Mouse (Mus musculus): Measurements from ENCODE around the gene Snx17. TPM values are rescaled to one million over a fixed set of nuclear protein-coding genes. Genes with fewer than 3 reads are reported as not detected.

The Snx17 gene
- total and polyA plus RNA-seq, 3 experiments, result 58.1 to 66.8 (median 63.2) TPM

DNA sequence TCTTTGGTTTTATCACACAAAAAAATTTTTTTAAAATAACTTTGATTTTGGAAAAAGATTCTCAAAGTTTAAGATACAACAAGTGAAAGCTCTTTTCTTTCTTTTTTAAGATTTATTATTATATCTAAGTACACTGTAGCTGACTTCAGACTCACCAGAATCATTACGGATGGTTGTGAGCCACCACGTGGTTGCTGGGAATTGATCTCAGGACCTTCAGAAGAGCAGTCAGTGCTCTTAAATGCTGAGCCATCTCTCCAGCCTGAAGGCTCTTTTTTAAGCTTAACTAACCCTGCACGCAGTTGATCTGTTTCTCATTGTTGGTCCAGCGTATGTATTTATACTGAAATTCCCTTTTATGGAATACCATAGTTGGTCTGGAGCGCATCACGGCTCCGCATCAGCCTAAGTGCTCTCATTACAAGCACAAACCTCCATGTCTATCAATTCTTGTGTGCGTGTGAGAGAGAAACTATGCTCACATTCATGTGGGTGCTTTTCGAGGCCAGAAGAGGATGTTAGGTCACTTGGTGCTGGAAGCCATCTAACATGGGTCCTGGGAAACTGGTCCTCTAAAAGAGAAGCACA is 11.8 kb upstream of the Snx17 start:
- DNase-seq, result no peak
- Histone ChIP-seq H3K27me3 (ENCODE audit: control insufficient read depth, insufficient read depth, low read length) (no peaks in the 10 kb centered on the region), H3K36me3 (ENCODE audit: control insufficient read depth, insufficient read depth, low read length) (no peaks in the 10 kb centered on the region; the same call in 1 of the 2 replicates), H3K27ac (no peak overlapping the region), H3K79me2 (replicated peaks; ENCODE audit: control insufficient read depth, insufficient read depth, low read length) (0 out of 2 replicates have a peak, but pooled peaks cover 2% of the 10 kb centered on the region), H3K9ac (ENCODE audit: low read depth, low read length) (no peak overlapping the region), H3K4me1 (ENCODE audit: control insufficient read depth, insufficient read depth, low read length) (no peaks in the 10 kb centered on the region), H3K4me3 (no peak overlapping the region)
- intact Hi-C loops (cut with DNase I), result loop anchor here (2.0 kb wide), 1 partner anchor 22 kb away; the partner anchor contains the start of gene Zfp513
- TF ChIP-seq CTCF (IDR thresholded peaks at IDR 0.05) (no peak), POLR2A (IDR thresholded peaks at IDR 0.05; ENCODE audit: insufficient read depth, low read depth, low read length) (no peak), EP300 (IDR thresholded peaks at IDR 0.05; ENCODE audit: insufficient read depth, low read depth, low read length) (no peak)
- WGBS, result 91% methylated on average over 9 of the region's 9 CpGs

DNA sequence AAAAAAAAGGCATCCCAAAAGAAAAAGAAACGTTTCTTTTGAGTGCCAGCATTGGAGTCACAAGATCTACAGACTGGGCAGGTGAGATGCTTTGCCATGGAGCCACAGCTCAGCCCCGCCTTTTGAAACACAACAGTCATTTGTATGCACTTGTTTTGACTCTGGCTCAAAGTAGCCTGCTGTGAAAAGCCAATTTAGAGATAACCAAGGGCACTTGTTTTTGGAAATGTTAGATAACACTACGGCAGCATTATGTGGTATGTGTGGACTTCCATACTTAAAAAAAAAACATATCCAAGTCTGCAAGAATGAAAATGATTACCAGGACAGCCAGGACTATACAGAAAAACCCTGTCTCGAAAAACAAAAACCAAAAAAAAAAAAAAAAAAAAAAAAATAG is 9.3 kb upstream of the Snx17 start:
- H3K36me3 ChIP-seq (ENCODE audit: control insufficient read depth, insufficient read depth, low read length), result no peaks in the 10 kb centered on the region
- DNase-seq, result no peak
- no peaks in the 10 kb centered on the region for H3K79me2 ChIP-seq (replicated peaks; ENCODE audit: control insufficient read depth, insufficient read depth, low read length)
- WGBS, result 40% methylated on average over 4 of the region's 4 CpGs
- H3K27ac ChIP-seq, result no peak overlapping the region
- TF ChIP-seq POLR2A (IDR thresholded peaks at IDR 0.05; ENCODE audit: insufficient read depth, low read depth, low read length) (no peak), EP300 (IDR thresholded peaks at IDR 0.05; ENCODE audit: insufficient read depth, low read depth, low read length) (no peak), CTCF (IDR thresholded peaks at IDR 0.05) (no peak)
- H3K9ac ChIP-seq (ENCODE audit: low read depth, low read length), result no peak overlapping the region
- no peak overlapping the region for H3K4me3 ChIP-seq
- intact Hi-C loops (cut with DNase I), result no loop called here
- H3K27me3 ChIP-seq (ENCODE audit: control insufficient read depth, insufficient read depth, low read length), result no peaks in the 10 kb centered on the region
- no peaks in the 10 kb centered on the region for H3K4me1 ChIP-seq (ENCODE audit: control insufficient read depth, insufficient read depth, low read length)

DNA sequence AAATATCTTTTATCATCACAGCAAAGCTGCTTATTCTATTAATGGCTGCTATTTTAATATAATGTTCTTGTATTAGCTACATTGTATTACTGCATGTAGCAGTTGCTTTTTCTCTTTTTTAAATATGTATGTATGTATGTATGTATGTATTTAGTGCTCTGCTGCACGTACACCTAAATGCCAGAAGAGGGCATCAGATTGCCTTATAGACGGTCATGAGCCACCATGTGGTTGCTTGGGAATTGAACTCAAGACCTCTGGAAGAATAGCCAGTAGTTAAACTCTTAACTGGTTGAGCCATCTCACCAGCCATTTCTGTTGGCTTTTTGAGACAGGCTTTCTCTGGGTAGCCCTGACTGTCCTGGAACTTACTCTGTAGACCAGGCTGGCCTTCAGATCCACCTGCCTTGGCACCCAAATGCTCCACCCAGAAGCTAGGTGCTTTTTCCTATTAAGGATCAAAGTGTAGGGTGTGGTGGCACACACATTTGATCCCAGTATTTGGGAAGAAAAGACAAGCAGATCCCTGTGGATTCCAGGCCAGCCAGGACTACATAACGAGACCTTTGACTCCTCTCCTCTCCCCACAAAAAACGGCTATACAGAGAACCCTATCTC is 4.7 kb upstream of the Snx17 start:
- no peak overlapping the region for H3K9ac ChIP-seq (ENCODE audit: low read depth, low read length)
- intact Hi-C loops (cut with DNase I), result loop anchor here (2.0 kb wide), 1 partner anchor 140 kb away; no protein-coding TSS in a partner anchor
- no peak for DNase-seq
- no peaks in the 10 kb centered on the region for H3K27me3 ChIP-seq (ENCODE audit: control insufficient read depth, insufficient read depth, low read length)
- no peaks in the 10 kb centered on the region; the same call in 1 of the 2 replicates for H3K36me3 ChIP-seq (ENCODE audit: control insufficient read depth, insufficient read depth, low read length)
- H3K4me3 ChIP-seq, result no peak overlapping the region
- TF ChIP-seq EP300 (IDR thresholded peaks at IDR 0.05; ENCODE audit: insufficient read depth, low read depth, low read length) (no peak), CTCF (IDR thresholded peaks at IDR 0.05) (peak; percentile 60)
- peaks cover 2% of the 10 kb centered on the region for H3K4me1 ChIP-seq (ENCODE audit: control insufficient read depth, insufficient read depth, low read length)
- H3K79me2 ChIP-seq (replicated peaks; ENCODE audit: control insufficient read depth, insufficient read depth, low read length), result no peaks in the 10 kb centered on the region
- 75% methylated on average over 4 of the region's 4 CpGs for WGBS
- no peak overlapping the region for H3K27ac ChIP-seq

DNA sequence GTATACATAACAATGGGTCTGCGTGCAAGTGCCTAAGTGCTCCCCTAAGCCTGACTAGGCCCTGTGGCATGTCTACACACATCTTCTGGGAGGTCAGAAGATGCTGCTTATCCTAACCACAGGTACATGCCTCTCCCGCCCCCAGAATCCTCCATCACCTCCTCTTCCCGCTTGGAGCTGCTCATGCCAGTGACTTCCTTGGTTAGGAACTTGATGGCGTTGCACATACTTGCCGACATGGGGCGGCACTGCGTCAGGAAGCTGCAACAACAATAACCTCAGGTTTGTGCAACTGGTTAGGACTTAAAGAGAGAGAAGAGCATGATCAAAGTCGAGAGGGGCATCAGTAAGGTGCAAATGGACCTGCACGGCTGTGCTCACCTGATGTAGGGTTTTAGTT is 2.8 kb upstream of the Snx17 start:
- H3K9ac ChIP-seq (ENCODE audit: low read depth, low read length), result no peak overlapping the region
- intact Hi-C loops (cut with DNase I), result no loop called here
- WGBS, result 91% methylated on average over 9 of the region's 9 CpGs
- no peak overlapping the region for H3K4me3 ChIP-seq
- H3K4me1 ChIP-seq (ENCODE audit: control insufficient read depth, insufficient read depth, low read length), result peaks cover 2% of the 10 kb centered on the region
- H3K27ac ChIP-seq, result no peak overlapping the region
- no peaks in the 10 kb centered on the region for H3K79me2 ChIP-seq (replicated peaks; ENCODE audit: control insufficient read depth, insufficient read depth, low read length)
- peaks cover 6% of the 10 kb centered on the region for H3K36me3 ChIP-seq (ENCODE audit: control insufficient read depth, insufficient read depth, low read length)
- H3K27me3 ChIP-seq (ENCODE audit: control insufficient read depth, insufficient read depth, low read length), result no peaks in the 10 kb centered on the region
- no peak for DNase-seq
- TF ChIP-seq CTCF (IDR thresholded peaks at IDR 0.05) (no peak), POLR2A (IDR thresholded peaks at IDR 0.05; ENCODE audit: insufficient read depth, low read depth, low read length) (no peak), EP300 (IDR thresholded peaks at IDR 0.05; ENCODE audit: insufficient read depth, low read depth, low read length) (no peak)

DNA sequence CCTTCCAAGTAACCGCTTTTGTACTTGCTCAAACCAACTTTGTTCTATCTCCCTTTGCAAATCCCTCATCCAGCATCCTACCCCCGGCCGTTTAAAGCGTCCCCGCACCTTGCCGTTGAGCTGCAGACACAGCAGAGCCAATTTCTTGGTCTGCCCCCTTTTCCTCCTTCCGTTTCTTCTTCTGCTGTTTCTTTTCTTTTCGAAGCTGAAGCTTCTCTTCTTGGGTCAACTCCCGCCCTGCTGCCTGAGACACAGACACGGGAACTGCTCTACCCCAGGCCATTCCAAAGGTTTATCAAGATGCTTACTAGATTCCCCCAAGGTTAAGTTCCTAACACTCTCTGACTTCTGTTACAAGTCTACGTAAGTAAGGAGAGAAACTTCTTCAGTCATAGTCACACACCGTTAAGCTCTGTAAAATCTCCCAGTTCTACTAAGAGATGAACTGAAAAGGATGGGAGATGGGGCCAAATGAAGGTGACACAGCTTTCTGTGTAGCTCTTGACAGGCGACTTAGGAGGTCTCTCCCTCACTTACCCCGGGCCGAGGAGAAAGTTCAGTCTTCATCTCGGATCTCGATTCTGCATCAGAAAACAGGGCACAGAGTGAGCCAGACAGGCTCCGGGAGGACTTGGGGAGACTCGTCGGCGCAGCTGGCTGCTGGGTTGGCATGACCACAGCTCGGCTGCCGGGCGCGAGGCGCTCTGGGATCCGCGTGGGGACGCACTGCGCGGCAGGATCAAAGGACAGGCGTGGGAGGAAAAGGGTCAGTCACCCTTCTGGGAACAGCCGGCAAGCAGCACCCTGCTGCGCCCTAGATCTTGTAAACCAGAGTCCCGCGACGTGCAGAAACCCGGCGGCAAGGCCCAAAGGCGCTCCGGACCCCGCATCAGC is 735 bp upstream of the Snx17 start:
- no peak for DNase-seq
- intact Hi-C loops (cut with DNase I), result no loop called here
- 8% methylated on average over 42 of the region's 42 CpGs for WGBS

More for the DNA sequence above, 735 bp upstream of the Snx17 start:
- H3K27ac ChIP-seq, result peak overlapping the region; percentile 84
- peak overlapping the region; percentile 92 for H3K4me3 ChIP-seq
- no peak for TF ChIP-seq EP300 (IDR thresholded peaks at IDR 0.05; ENCODE audit: insufficient read depth, low read depth, low read length)
- H3K27me3 ChIP-seq (ENCODE audit: control insufficient read depth, insufficient read depth, low read length), result no peaks in the 10 kb centered on the region
- H3K9ac ChIP-seq (ENCODE audit: low read depth, low read length), result peak overlapping the region; percentile 78
- no peaks in the 10 kb centered on the region for H3K79me2 ChIP-seq (replicated peaks; ENCODE audit: control insufficient read depth, insufficient read depth, low read length)
- peaks cover 6% of the 10 kb centered on the region for H3K36me3 ChIP-seq (ENCODE audit: control insufficient read depth, insufficient read depth, low read length)
- H3K4me1 ChIP-seq (ENCODE audit: control insufficient read depth, insufficient read depth, low read length), result peaks cover 2% of the 10 kb centered on the region

Measured in heart, adult 2 months (tissue).